Mouse (Mus musculus) mesoderm, embryonic 11.5 days (tissue): ENCODE data around the gene Mrps18a.
A peak's percentile ranks its signal among the peaks of the same experiment; 100 is the strongest.

Experiments
- DNase-seq: peaks from one replicate; pipeline ENCODE4 v3.0.0-alpha.2; 2012; ENCODE audit warnings: low read depth, low spot score

Gene Mrps18a

DNA sequence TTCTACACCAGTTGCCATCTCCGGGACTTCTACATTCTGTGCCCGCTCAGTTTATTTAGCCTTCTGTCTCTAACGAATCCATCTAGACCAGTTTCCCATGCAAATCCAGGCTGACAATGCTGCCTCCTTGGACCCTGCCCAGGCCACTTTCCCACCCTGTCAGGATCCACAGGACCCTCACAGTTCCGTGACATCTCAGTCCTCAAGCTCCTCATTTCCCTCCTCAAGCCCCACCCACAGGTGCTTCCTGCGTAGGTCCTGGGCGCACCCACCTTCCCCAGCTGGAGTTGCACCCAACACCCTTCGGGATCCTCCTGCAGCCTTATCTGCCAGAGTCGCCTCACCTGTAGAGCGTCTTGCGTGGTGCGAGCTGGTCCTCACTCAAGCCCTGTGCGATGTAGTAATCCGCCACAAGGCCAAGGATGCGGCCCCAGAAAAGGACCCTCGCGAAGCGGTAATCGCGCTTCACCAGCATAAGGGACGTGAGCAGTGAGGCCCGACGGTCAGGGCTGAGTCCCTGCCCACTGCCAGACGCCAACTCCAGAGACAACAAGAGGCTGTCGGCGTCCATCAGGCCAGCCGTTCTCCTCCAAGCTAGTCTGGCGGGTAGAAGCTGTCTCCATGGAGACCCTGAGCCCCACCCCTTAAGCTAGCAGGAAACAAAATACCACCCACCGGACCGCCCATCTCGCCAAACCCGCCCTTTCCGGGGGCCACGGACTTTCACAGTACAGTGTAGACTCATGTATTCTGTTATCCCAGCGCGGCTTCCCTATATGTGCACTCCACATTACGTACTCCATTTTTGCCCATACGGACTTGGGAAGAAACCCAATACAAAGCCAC is 33.0 kb downstream of the Mrps18a start, which contains the start of gene Rsph9:
TSS of gene Rsph9 (minus strand) at position 639 of the 846 bp plus-strand sequence.
- DNase-seq = peak; percentile 80

DNA sequence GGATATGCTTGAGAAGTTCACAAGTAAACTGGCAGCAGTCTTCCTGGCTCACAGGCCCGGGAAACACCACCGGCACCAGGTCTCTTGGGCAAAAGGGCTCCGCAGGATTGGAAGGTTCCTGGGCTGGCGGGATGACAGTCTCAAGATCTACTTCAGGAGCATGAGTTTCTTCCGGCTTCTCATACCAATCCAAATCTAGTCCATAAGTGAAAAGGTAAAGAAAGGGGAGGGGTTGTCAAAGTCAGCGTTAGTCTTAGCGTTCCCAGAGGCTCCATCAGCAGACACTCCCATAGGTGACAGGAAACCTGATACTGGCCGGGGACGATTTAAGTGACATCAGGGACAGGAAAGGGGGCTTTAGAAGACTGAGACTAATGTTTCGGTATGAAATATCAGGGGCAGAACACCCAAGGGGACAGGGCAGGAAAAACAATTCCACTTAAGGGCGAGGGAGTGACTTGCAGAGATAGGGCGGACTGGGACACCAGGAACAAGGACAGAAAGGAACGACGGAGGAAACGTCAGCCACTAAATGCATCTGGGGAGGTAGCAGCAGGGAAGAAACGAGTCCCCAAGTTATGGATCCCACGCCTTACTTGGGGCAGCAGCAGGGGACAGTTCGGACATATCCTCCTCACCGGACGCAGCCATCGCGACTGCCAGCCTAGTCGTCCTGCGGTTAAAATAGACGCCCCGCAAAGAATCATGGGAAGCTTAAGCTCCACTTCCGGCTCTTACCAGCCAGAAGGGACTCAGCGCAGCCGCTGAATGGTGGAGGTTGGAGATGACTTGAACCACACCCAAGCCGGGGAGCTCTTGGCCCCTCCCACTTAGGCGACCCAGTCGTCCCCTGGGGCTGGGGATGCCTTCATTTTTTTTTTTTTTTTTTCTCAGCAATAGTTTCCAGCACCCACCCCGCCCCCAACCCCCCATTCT is 42.3 kb downstream of the Mrps18a start, which contains the start of gene Mad2l1bp:
TSS of gene Mad2l1bp (minus strand) at position 707 of the 936 bp plus-strand sequence.
- peak; percentile 95 for DNase-seq

DNA sequence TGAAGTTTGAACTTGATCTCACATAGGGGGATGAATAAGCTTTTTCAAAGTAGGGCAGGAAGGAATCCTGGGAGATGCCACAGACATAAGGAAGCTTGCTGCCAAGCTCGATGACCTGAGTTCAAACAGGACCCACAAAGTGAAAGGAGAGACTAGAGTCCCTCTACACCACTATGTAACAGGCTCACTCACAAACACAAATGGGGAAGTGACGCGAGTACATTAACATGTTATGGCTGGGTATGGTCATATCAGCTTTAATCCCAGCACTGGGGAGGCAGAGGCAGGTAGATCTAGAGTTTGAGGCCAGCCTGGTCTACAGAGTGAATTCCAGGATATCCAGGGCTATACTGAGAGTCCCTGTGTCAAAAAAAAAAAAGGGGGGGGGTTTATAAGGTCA is 43.5 kb downstream of the Mrps18a start:
- no peak for DNase-seq

DNA sequence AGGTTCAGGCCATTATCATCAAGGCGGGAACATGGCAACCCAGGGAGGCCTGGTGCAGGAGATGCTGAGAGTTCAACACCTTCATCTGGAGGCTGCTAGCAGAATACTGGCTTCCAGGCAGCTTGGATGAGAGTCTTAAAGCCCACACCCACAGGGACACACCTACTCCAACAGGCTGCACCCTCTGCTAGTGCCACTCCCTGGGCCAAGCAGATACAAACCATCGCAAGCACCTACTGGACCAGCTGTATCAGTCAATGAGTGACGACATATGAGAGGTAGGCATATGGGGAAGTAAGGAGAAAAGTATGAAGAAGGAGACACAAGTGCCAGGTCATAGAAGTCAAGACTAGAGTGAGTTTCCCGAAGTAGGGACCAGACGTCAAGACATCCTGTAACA is 45.9 kb downstream of the Mrps18a start:
- DNase-seq = no peak

DNA sequence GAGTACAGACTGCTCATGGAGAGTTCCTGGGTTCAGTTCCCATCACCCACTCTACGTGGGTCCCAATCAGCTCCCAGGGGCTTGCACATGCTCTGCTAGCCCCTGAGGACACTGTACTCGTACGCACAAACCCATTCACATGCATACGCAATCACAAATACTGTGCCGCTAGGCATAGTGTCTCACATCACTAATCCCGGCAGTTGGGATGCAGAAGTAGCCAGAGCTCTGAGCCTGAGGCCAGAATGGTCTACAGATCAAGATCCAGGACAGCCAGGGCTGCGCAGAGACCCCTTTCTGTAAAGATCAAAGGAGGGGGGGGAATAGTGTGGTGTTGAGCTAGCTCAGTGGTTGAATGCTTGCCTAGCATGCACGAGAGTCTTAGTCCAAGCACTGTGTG is 46.3 kb downstream of the Mrps18a start:
- no peak for DNase-seq

DNA sequence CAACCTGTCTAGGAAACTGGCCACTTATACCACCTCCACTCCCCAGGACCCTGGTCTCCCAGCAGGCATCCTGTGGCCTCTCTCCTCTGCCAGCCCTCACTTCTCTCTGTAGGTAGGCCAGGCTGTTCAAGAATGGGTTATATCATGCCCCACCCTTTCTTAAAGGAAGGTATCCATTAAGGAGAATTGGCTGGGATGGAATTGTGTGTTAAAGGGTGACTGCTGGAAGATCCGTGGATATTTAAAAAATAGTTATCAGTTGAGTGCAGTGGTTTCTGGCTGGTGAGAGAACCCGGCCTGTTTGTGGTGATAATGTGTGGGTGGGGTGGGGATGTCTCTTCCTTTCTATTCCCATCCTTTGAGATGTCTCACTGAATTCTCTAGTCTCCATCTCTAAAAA is 48.5 kb downstream of the Mrps18a start:
- DNase-seq = no peak

DNA sequence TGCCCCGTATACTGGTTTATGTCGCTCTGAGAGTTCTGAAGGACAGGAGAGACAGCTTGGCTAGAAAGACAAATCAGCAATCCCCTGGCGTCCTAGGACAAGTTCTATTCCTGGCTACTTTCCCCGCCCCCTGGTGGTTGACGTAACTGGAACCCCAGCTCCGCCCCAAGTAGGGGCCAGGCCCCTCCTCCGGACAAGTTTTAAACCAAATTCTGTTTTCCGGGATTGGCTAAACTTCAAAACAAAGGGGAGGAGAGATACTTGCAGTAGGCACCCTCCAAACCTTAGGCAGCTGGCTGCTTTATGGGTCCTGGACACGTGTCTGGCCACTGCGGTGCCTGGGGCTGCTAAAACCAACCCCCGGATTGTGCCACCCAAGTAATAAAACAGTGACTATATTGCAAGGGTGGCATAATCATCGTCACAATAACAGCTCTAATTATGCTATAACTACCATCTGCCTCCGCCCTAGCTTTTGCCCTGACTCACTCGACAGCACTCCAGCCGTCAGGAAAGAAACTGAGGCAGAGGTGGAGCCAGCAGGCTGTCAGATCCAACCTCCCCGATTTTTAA is 49.4 kb downstream of the Mrps18a start:
- DNase-seq = peak; percentile 92

DNA sequence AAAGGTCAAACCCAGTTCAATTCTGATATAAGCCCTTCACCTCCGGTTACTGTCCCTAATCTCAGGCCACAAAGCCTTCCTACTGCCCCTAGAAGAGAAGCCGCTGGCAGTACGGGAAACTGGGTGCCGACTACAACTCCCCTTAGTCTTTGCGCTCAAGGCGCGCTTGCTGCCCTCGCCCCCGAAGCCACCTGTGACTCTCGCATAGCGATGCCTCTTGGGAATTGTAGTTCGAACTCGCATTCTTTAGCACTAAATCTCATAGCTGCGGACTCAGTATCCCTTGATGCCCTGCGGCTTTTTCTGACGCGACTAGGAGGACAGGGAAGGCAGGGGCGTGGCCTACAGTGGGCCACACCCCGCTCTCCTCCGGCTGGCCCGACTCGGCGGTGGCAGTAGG is 49.9 kb downstream of the Mrps18a start, which contains the start of gene Gtpbp2:
TSS of gene Gtpbp2 (plus strand) at position 347 of the 400 bp plus-strand sequence.
- DNase-seq = peak; percentile 99

DNA sequence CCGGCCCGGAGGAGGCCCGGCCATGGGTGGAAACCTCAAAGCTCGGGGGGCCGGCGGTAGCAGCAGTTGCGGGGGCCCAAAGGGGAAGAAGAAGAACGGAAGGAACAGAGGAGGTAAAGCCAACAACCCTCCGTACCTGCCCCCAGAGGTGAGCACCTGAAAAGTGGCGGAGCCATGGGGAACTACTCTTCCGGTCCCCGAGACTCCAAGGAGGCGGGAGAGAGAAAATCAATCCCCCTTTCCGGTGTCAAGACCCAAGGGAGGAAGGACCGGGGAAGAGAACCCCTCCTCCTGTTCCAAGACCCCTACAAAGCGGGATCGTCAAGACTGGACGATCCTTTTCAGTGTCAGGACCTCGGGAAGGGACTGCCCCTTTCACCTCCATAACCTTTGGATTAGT is 50.4 kb downstream of the Mrps18a start:
- DNase-seq = peak; percentile 48

DNA sequence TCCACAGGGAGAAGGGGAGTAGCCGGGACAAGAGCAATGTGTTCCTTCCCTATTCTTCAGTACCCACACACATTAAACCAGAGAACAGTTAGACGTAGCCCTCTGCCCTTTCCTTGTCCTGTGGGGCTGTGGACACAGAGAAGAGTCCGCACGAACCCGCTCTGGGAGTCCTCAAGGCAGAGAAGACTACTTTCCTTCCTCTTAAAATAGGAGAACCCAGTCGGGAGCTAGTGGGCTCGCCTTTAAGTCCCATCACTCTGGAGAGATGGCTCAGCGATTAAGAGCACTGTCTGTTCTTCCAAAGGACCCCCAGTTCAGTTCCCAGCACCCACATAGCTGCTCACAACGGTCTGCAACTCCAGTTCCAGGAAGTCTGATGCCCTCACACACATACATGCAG is 50.9 kb downstream of the Mrps18a start:
- no peak for DNase-seq

DNA sequence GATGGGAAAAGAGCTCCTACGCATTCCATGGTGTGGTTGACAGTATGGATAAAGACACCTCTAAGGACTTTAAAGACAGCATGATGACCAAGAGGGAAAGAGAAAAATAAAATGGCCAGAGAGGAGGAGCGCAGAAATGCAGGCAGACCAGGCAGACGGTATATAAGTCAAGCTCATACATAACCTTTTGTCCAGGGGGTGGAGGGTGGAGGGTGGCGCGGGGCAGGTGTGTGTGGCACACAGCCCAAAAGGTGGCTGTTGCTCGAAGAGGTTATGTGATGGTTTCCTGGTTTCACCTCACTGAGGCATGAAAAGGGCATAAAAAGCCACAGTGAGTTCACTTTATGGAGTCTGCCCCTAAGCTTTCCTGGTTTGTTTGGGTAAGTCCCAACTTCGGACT is 51.8 kb downstream of the Mrps18a start:
- no peak for DNase-seq

DNA sequence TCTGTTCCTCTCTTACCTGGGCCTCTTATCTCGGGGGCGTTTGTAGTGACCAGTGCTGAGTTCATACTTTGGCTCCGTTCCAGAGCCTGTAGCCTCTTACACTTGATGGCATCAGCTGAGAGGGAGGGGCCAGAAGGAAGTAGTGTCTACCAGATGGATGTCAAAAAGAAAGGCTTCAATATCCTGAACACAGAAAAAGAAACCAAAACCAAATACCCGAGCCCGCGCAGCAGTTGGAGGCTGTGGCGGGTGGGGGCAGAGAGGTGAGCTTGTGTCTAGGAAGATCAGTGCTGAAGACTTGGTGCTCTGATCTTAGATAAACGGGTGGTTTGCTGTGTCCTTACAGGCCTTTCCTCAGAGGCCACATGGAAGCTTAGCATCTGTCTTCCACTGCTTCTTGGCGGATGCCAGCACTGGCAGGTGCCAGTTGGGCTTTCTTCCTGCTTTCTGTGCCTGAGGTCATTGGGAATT is 52.2 kb downstream of the Mrps18a start:
- no peak for DNase-seq

DNA sequence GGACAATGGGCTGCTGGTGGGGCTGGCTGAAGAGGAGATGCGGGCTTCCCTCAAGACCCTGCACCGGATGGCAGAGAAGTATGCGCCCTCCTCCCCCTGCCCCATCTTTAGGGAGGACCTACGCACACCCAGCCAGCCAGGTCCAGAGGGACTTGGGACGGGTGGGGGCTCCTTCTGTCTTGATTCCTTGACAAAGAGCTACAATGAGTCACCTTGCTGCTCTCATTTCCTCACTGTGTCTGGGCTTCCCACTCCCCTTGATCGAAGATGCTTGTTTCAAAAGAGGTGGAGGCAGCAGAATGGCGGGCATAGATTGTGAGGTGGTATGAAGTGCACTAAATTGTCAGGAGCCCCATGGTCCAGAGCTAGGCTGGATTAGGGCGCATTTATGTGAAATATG is 53.5 kb downstream of the Mrps18a start:
- no peak for DNase-seq

DNA sequence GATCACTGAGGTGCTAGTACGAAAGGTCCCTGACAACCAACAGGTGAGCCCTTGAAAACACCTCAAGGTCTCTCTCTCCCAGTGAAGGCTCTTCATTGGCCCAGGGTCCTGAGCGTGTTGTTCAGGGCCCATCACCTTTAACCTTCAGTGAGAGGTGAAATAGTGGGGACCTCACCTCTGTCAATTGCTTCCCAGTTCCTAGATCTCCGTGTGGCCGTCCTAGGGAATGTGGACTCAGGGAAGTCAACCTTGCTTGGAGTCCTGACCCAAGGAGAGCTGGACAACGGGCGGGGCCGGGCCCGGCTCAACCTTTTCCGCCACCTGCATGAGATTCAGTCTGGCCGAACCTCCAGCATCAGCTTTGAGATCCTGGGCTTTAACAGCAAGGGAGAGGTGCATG is 54.0 kb downstream of the Mrps18a start:
- DNase-seq = no peak

DNA sequence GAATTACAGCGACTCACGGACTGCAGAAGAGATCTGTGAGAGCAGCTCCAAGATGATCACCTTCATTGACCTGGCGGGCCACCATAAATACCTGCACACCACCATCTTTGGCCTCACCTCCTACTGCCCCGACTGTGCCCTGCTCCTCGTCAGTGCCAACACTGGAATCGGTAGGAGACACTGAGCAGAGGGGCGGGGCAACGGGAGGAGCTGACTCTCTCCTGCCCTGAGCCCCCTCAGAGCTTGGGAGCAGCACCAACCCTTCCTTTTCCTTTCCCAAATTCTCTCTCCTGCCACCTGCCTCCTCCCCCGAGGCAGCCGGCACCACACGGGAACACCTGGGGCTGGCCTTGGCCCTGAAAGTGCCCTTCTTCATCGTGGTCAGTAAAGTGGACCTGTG is 54.7 kb downstream of the Mrps18a start:
- DNase-seq = no peak

DNA sequence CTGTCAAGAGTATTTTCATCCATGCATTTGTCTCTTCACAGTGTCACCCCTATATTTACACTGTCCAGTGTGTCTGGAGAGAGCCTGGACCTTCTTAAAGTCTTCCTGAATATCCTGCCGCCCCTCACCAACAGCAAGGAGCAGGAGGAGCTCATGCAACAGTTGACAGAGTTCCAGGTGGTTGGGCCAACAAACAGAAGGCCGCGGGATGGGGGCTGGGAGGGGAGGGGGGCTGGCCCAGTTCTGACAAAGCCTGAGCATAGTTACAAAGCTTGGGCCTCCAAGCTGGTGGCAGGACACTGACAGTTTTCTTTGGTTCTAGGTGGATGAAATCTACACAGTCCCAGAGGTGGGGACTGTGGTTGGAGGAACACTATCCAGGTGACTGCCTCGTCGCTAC is 55.5 kb downstream of the Mrps18a start:
- DNase-seq = no peak

DNA sequence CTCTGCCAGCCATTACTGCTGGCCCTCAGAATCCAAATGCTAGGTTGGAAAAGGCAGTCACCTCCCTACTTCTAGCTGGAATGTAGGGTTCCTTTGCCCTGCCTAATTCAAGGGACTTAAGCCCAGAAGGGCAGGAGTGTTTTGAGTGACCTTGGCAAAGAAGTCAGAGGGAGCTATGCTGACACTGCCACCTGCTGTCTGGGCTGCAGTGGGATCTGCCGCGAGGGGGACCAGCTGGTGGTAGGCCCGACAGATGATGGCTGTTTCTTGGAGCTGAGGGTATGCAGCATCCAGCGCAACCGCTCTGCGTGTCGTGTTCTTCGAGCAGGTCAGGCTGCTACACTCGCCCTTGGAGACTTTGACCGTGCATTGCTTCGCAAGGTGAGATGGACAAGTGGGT is 56.2 kb downstream of the Mrps18a start:
- DNase-seq = no peak

DNA sequence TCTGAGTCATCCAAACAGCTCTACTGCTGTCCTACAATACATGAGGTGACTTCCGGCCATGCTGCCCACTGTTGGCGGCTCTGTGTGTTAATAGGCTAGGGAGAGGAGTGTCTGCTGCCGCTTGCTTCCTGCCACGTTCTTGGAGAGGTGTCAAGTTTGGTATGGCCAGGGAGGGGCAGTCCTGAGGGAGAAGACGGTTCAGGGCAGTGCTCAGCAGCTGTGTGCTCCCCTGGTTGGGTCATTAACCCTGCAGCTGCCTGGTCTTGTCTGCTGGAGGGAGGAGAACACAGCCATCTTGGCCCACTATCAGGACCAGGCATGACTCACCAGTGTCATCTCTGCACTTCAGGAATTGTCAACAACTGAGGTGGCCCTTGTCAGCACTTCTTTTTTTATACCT is 57.5 kb downstream of the Mrps18a start:
- DNase-seq = no peak

DNA sequence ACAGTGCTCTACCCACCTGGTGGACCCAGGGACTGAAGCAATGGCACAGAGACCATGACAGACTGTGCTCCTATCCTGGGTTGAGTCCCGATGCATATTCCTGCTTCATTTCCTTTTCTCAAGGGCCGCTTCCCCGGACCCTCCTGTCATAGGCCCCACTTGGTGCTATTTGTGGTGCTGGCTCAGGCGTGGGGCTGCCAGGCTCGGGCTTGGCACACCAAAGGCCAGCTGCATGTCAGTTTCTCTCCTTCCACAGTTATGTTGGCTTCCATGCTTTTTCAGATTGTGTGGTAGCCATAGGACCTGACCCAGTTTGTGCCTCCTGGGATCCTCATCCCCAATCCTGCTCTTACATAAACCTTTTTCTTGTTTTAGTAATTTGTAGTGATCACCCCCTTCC is 58.0 kb downstream of the Mrps18a start:
- no peak for DNase-seq

DNA sequence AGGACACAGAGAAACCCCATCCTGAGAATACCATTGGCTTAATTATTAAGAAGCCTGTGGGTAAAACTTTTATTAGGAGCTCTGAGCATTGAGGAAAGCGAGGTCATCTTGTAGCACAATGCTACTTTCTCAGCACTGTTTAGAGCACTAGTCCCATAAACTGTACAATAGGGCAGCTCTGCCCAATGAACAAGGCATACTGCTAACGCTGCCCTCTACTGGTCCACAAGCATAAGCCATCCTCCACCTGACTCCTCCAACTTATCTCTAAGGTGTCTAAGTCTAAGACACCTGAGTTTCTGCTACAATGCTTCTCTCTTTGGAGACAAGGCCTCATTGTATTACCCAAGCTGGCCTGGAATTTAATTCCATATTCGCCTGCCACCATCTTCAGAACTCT is 59.8 kb downstream of the Mrps18a start:
- peak; percentile 39 for DNase-seq
